Mouse (Mus musculus) left cerebral cortex, adult 8-10 months (tissue): ENCODE measurements around the gene Prkca. TPM values are rescaled to one million over a fixed set of nuclear protein-coding genes. Genes with fewer than 3 reads are reported as not detected.

ENCODE experiments used
- DNase-seq, 2 experiments: peaks; one replicate each; pipeline ENCODE4 v3.0.0; 2022; ENCODE audit warnings: low spot score in 2 of 2
- total RNA-seq, 4 experiments: library from RNA; stranded (reverse); gene quantifications; 2 replicates each; pipeline ENCODE4 v1.2.4; 2022

Prkca gene
- total RNA-seq, 4 experiments from 2014 or later = 132 to 162 (median 144) TPM

- DNase-seq = no peak
Observed at GRCm38 (mm10) chr11:108341783-108342182, 1.9 kb downstream of the Prkca start.

DNA sequence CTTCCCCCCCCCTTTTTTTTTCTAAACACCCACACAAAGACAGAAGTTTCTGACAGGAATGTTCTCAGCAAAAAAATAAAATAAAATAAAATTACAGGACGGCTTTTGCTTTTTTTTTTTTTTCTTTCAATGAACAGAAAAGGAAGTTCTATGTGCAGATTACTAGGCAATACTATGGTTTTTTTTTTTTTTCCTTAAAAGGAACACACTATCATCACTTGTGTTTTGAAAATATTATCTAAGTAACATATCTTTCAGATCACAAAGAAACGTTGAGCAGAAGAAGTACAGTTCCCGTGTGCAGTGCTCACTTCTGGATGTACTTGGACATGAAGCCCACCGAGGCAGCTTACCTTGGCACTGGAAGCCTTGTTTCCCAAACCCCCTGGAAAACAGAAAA is 3.4 kb downstream of the Prkca start:
- no peak for DNase-seq

DNA sequence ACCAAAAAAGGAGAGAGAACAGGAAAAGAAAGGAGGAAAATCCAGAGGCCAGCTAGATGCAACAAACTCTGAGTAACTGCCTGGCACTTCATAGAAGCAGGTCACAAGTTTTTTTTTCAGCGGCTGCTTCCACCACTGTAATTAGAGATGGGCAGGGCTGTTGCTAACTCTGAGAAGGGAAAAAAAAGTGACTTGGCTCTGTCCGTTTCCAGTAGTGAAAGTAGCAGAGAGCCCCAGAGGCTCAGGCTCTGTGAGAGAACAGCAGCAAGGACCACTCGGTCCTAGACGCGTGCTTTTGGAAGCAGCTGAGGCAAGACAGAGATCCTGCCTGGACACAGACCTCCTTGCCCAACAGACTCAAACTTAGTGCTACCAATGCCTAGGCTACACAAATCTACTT is 7.3 kb downstream of the Prkca start:
- no peak for DNase-seq

- DNase-seq = no peak
Observed at GRCm38 (mm10) chr11:108335536-108335935, 8.2 kb downstream of the Prkca start.

GRCm38 (mm10) chr11:108334658-108335057 is 9.1 kb downstream of the Prkca start:
- no peak for DNase-seq

- no peak for DNase-seq
Observed at GRCm38 (mm10) chr11:108333583-108334379, 9.9 kb downstream of the Prkca start.

DNA sequence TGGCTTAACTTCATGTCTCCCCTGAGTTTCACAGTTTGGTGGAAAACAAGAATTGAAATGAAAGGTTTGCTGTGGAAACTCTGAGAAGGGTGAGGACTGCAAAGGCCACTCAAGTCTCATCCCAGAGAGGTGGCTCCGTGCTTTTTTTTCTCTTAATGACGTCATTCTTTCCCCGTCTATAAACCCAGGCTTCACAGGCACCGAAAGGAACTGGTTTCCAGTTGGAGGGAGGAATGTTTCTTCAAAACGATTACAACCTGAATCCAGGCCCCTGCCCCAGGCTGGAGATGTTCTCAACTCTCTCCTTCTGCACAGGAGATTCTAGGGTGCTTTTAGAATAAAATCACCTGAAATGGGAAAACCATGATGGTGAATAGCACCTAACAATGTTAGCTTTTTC is 10.7 kb downstream of the Prkca start:
- no peak for DNase-seq

- DNase-seq = no peak
Observed at GRCm38 (mm10) chr11:108330818-108331217, 12.9 kb downstream of the Prkca start.

DNA sequence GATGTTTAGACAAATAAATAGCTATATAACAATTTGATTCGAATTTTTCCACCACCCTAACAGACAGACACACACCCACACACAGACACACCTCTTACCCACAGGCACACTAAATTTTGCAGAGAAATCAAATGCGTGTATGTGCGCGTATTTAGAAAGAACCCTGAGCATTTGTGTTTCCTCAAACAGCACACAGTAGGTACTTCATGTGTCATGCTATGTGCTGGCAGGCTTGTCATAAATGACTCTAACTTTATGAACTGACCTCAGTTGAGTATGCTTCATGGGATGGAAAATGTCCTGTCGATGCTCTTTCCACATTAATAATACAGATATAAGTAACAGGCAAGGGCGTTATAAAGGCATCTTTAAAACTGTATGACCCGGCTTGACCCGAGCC is 17.8 kb downstream of the Prkca start:
- DNase-seq = no peak

DNA sequence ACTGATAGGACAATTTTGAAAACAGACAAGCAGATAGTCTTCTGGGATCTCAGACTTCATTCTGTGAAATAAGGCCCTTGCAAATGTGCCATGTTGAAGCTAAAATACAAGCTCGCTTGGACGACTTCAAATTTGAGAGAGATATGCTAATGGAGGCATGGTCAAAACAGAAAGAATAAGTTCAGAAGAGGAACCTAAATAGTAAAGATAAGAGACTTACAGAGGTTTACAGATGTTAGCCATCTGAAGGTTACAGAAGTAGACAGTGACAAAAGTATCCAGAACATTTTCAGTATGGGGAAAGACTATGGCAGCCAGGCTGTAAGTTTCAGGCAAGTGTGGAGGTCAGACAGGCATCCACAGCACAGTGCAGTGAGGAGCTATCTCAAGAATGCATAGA is 21.6 kb downstream of the Prkca start:
- DNase-seq = no peak

GRCm38 (mm10) chr11:108320561-108320960 is 23.2 kb downstream of the Prkca start:
- no peak for DNase-seq

GRCm38 (mm10) chr11:108319162-108319561 is 24.6 kb downstream of the Prkca start:
- no peak for DNase-seq

- DNase-seq = no peak
Observed at GRCm38 (mm10) chr11:108317878-108318277, 25.9 kb downstream of the Prkca start.

- no peak for DNase-seq
Observed at GRCm38 (mm10) chr11:108315736-108316135, 28.0 kb downstream of the Prkca start.

- DNase-seq = no peak
Observed at GRCm38 (mm10) chr11:108312516-108312915, 31.2 kb downstream of the Prkca start.

- DNase-seq = no peak
Observed at GRCm38 (mm10) chr11:108311912-108312311, 31.8 kb downstream of the Prkca start.

GRCm38 (mm10) chr11:108309791-108310190 is 33.9 kb downstream of the Prkca start:
- DNase-seq = no peak

GRCm38 (mm10) chr11:108308253-108308652 is 35.5 kb downstream of the Prkca start:
- no peak for DNase-seq

DNA sequence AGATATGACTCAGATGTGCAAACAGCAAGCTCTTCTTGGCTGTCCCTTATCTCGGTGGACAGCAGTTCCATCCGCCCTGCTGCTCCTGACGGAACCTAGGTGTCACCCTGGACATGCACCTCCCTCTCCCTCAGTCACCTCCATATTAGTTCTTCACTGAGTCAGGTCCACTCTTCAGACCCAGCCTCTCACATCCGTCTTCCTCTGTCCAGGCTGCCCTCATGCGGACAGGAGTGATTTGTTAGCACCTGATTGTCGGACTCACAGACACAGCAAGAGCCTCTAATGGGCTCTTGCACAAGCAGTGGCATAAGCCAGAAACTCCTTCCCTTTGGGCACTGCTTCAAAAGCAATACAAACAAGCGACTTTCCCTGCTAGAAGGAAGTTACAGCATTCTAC is 36.5 kb downstream of the Prkca start:
- DNase-seq = no peak

DNA sequence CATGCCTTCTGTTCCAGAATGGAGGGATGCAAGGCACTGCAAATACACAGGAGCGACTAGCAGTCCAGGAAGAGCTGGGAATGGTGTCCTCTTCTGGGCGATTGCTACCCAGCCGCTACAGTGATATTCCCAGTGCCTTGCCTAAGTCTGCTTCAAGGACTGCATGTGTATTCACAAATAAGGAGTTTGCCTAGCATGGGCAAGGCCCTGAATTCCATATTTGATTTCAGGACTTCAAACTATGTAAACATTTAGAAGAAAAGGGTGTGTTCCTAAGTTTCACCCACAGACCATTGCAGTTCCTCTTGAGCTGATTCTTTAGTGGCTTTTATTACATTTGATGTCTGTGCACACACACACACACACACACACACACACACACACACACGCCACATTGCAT is 39.9 kb downstream of the Prkca start:
- DNase-seq = no peak

DNA sequence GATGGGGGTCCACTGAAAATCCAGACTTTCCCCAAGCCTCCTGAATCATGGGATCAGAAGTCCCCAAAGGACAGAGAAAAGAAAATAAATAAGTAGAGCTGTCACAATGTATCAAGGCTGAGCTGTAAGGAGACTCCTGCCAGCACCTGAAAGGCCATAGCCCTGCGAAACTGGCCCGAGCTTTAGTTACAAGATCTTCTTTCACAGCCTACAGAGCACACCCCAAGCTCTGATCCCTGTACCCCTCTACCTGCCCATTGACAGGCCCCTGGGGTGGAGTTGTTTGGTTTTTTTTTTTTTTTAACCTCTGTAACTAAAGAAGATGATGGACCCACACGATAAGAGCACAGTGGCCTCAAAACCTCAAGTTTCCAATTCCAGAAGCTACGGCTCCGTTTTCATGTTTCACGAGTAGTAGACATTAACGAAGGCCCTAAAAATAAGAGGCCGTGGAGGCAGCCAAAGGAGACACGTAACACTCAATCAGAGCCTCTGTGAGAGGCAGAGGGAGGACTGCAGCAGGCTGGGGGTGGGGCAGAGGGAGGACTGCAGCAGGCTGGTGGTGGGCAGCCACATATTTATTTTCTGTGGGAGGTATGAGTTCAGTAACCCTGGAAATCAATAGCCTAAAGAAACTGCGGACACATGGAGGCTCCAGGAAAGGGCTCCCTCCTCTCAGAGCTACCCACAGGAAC is 41.8 kb downstream of the Prkca start:
- DNase-seq = no peak

DNA sequence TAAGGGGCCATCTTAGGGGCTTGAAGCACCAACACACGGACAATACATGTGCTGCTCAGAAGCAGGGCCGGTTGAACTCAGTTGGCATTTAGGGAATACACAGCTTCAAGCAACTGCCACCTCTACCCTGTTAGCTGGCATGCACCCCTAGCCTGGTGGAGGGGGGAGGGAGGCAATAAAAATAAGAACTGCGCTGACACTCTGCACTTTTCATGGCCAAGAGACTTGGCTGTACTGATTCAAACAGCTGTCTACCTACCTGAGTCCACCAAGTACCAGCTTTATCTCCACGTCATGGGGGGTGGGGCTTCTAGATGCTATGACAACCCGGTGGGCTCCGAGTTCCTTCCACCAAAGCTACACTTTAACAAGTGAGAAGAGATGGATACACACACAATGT is 42.7 kb downstream of the Prkca start:
- DNase-seq = no peak

- DNase-seq = no peak
Observed at GRCm38 (mm10) chr11:108300443-108300842, 43.3 kb downstream of the Prkca start.
